In the genomic region with DNA sequence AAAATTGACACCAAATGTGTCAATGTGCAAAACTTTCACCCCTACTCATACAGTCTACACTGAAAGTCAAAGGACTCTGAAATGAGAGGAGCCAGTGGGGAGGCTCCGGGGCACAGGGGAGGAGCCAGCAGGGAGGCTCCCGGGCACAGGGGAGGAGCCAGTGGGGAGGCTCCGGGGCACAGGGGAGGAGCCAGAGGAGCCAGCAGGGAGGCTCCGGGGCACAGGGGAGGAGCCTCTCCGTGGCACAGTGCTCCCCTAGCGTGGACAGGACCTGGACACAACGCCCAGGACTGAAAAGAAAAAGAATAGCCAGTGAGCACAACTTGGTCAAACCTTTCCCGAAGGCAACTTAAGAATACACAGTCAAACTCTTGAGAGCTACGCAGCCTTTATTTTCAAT, we compare ENCODE assay signal across 10 mouse cellular contexts. TPM values are rescaled to one million over a fixed set of nuclear protein-coding genes. Genes with fewer than 3 reads are reported as not detected.
A peak's percentile ranks its signal among the peaks of the same experiment; 100 is the strongest.
DNase-seq lines count a peak whose midpoint lies in the region; ATAC-seq lines count a peak whose summit lies in the region.
"Had no signal": no experiment of that assay in that cellular context is flagged by ENCODE, and none has a peak within 500 bp of the region (broad histone marks: within the 10 kb centered on the region; RNA-seq: fewer than 3 reads in every experiment).

No protein-coding gene starts in this region.

- no peaks in the 10 kb centered on the region for H3K27me3 ChIP-seq in liver, embryonic 11.5 days (replicated peaks; ENCODE audit: control insufficient read depth, insufficient read depth, low read length)
- no peaks in the 10 kb centered on the region for H3K27me3 ChIP-seq in stomach, embryonic 14.5 days (ENCODE audit: control insufficient read depth, insufficient read depth, low read length)
- H3K27me3 ChIP-seq: embryonic facial prominence, embryonic 15.5 days; neural tube, embryonic 13.5 days had no signal

- DNase-seq in CD4-positive, CD25-positive, alpha-beta regulatory T cell, adult 2 months (ENCODE audit: low read depth, low spot score): peak; percentile 24
- peak; percentile 30 for DNase-seq in ES-CJ7 (ENCODE audit: low read depth, low spot score)
- peak; percentile 55 for DNase-seq in liver, embryonic 11.5 days (ENCODE audit: low spot score)
- DNase-seq in ovary, postnatal 10 days (ENCODE audit: low spot score): no peak

- H3K27ac ChIP-seq in liver, embryonic 11.5 days (ENCODE audit: low read depth, low read length): no peak overlapping the region; the same call in 1 of the 2 replicates
- H3K27ac ChIP-seq in stomach, embryonic 14.5 days (ENCODE audit: low read length): no peak overlapping the region
- H3K27ac ChIP-seq: embryonic facial prominence, embryonic 15.5 days; neural tube, embryonic 13.5 days had no signal

- peak overlapping the region; percentile 54 for H3K4me2 ChIP-seq in liver, embryonic 11.5 days
- no peak overlapping the region for H3K4me2 ChIP-seq in stomach, embryonic 14.5 days (replicated peaks; ENCODE audit: low read depth, low read length)
- H3K4me2 ChIP-seq: embryonic facial prominence, embryonic 15.5 days; neural tube, embryonic 13.5 days had no signal

- H3K4me3 ChIP-seq in liver, embryonic 11.5 days (ENCODE audit: low read depth, low read length): peak overlapping the region; percentile 18; the same call in 1 of the 2 replicates
- no peak overlapping the region for H3K4me3 ChIP-seq in stomach, embryonic 14.5 days (ENCODE audit: low read depth, low read length)
- H3K4me3 ChIP-seq: embryonic facial prominence, embryonic 15.5 days; neural tube, embryonic 13.5 days had no signal

- no peaks in the 10 kb centered on the region for H3K36me3 ChIP-seq in liver, embryonic 11.5 days (ENCODE audit: control insufficient read depth, insufficient read depth, low read length)
- H3K36me3 ChIP-seq in stomach, embryonic 14.5 days (ENCODE audit: control insufficient read depth, insufficient read depth, low read length): no peaks in the 10 kb centered on the region
- H3K36me3 ChIP-seq: embryonic facial prominence, embryonic 15.5 days; neural tube, embryonic 13.5 days had no signal

- H3K4me1 ChIP-seq in liver, embryonic 11.5 days (replicated peaks; ENCODE audit: control insufficient read depth, insufficient read depth, low read length): peaks cover 5% of the 10 kb centered on the region
- 0 out of 2 replicates have a peak, but pooled peaks cover 2% of the 10 kb centered on the region for H3K4me1 ChIP-seq in stomach, embryonic 14.5 days (ENCODE audit: control insufficient read depth, insufficient read depth, low read length)

- no peak for ATAC-seq in CD4-positive, CD25-positive, alpha-beta regulatory T cell, adult 4 months
- peak; percentile 100 for ATAC-seq in erythroid progenitor cell, adult 5-6 weeks (replicated peaks; ENCODE audit: low FRiP score, poor library complexity, severe bottlenecking)
- ATAC-seq in liver, embryonic 11.5 days (replicated peaks; ENCODE audit: low FRiP score): peak; percentile 99
- ATAC-seq in stomach, embryonic 14.5 days (ENCODE audit: insufficient number of reproducible peaks, insufficient read depth, low FRiP score, low read depth): peak; percentile 88
- no peak for ATAC-seq in frontal cortex, adult (ENCODE audit: low TSS enrichment)

- H3K9ac ChIP-seq in liver, embryonic 11.5 days (ENCODE audit: low read depth, low read length): no peak overlapping the region
- no peak overlapping the region for H3K9ac ChIP-seq in stomach, embryonic 14.5 days (replicated peaks; ENCODE audit: low read depth, low read length)
- H3K9ac ChIP-seq: embryonic facial prominence, embryonic 15.5 days; neural tube, embryonic 13.5 days had no signal

- H3K9me3 ChIP-seq in liver, embryonic 11.5 days (ENCODE audit: control insufficient read depth, low read length): no peaks in the 10 kb centered on the region
- no peaks in the 10 kb centered on the region for H3K9me3 ChIP-seq in stomach, embryonic 14.5 days (ENCODE audit: control insufficient read depth, low read depth, low read length)
- H3K9me3 ChIP-seq: embryonic facial prominence, embryonic 15.5 days; neural tube, embryonic 13.5 days had no signal

- WGBS in liver, embryonic 11.5 days: 34% methylated on average over 9 of the region's 9 CpGs
- WGBS in stomach, embryonic 14.5 days: 32% methylated on average over 9 of the region's 9 CpGs

RNA-seq across cellular contexts. Expression of gene Mnd1, which starts 20.2 kb away (rescaled TPM):
- polyA plus RNA-seq in CD4-positive, CD25-positive, alpha-beta regulatory T cell, adult 4 months (2017; shearing (Covaris generic)): 1 to 10 TPM in 1 of 2 experiments, not detected in 1; 2.9 TPM
- 2.9 and 6.3 TPM in 2 replicates for total RNA-seq in erythroid progenitor cell, adult 5-6 weeks (2015; ENCODE audit: low replicate concordance)
- 1.4 and 3.6 TPM in 2 replicates for total RNA-seq in erythroid progenitor cell, adult 5-6 weeks (2017; ENCODE audit: low replicate concordance)
- polyA plus RNA-seq in liver, embryonic 11.5 days (2014; fragmentation: Nextera tagmentation; extraction: Ambion mirVana): 13.2 and 14.2 TPM in 2 replicates
- 15.2 and 18.2 TPM in 2 replicates for polyA plus RNA-seq in stomach, embryonic 14.5 days (2014; fragmentation: Nextera tagmentation; extraction: Ambion mirVana)

RNA-seq across cellular contexts. Expression of gene Gm6525, which starts 38.5 kb away (rescaled TPM):
- 1 to 10 TPM in 1 of 2 experiments, under 1 TPM in 1; 0.35 to 1.1 TPM for polyA plus RNA-seq in CD4-positive, CD25-positive, alpha-beta regulatory T cell, adult 4 months (2017; shearing (Covaris generic))
- not detected in 2 replicates for total RNA-seq in erythroid progenitor cell, adult 5-6 weeks (2015; ENCODE audit: low replicate concordance)
- total RNA-seq in erythroid progenitor cell, adult 5-6 weeks (2017; ENCODE audit: low replicate concordance): 3.9 TPM in 1 of 2 replicates, not detected in the other
- polyA plus RNA-seq in liver, embryonic 11.5 days (2014; fragmentation: Nextera tagmentation; extraction: Ambion mirVana): 0.27 and 0.48 TPM in 2 replicates
- polyA plus RNA-seq in stomach, embryonic 14.5 days (2014; fragmentation: Nextera tagmentation; extraction: Ambion mirVana): 1.2 and 1.7 TPM in 2 replicates

Comparison
In these comparisons a context has a peak if more than half of its experiments do, and no peak if none do; other contexts are left out.
1. ATAC-seq: peak in erythroid progenitor cell, adult 5-6 weeks (single experiment), liver, embryonic 11.5 days (single experiment) and stomach, embryonic 14.5 days (single experiment); none in CD4-positive, CD25-positive, alpha-beta regulatory T cell, adult 4 months (single experiment) and frontal cortex, adult (single experiment).